Mouse (Mus musculus) neural tube, embryonic 11.5 days (tissue): ENCODE results near the gene R3hdm2. TPM values are rescaled to one million over a fixed set of nuclear protein-coding genes. Genes with fewer than 3 reads are reported as not detected.

Source experiments
- ATAC-seq: fragments of 200-750 bp; cut with Nextera tagmentation; 2 replicates; pipeline ENCODE4 v1.8.0; 2017; ENCODE audit warnings: moderate number of reproducible peaks, mild to moderate bottlenecking, moderate TSS enrichment, moderate library complexity; ENCODE audit not compliant: insufficient read depth, low FRiP score, low TSS enrichment
- DNase-seq: peaks from one replicate; pipeline ENCODE4 v3.0.0-alpha.2; 2015; ENCODE audit warnings: low spot score
- H3K27ac ChIP-seq: fragments of 300-500 bp; sonication (generic); 2 replicates; pipeline ENCODE4 v1.5.1; 2014; ENCODE audit warnings: low read depth, mild to moderate bottlenecking, low read length
- H3K27me3 ChIP-seq: fragments of 300-500 bp; sonication (generic); 2 replicates; pipeline ENCODE4 v1.6.1; 2014; ENCODE audit warnings: mild to moderate bottlenecking, low read length, mixed read lengths; ENCODE audit not compliant: control insufficient read depth, insufficient read depth
- H3K36me3 ChIP-seq: fragments of 300-500 bp; sonication (generic); 2 replicates; pipeline ENCODE4 v1.6.1; 2014; ENCODE audit warnings: mild to moderate bottlenecking, low read length, moderate library complexity, mixed read lengths; ENCODE audit not compliant: control insufficient read depth, insufficient read depth
- H3K4me1 ChIP-seq: fragments of 300-500 bp; sonication (generic); 2 replicates; pipeline ENCODE4 v1.6.1; 2014; ENCODE audit warnings: low read length, mixed read lengths; ENCODE audit not compliant: control insufficient read depth, insufficient read depth
- H3K4me2 ChIP-seq: fragments of 300-500 bp; sonication (generic); 2 replicates; pipeline ENCODE4 v1.6.1; 2014; ENCODE audit warnings: low read depth, mild to moderate bottlenecking, moderate library complexity
- H3K4me3 ChIP-seq: fragments of 300-500 bp; sonication (generic); 2 replicates; pipeline ENCODE4 v1.5.1; 2014; ENCODE audit warnings: low read depth, low read length
- H3K9ac ChIP-seq: fragments of 300-500 bp; sonication (generic); 2 replicates; pipeline ENCODE4 v1.6.1; 2014; ENCODE audit warnings: mild to moderate bottlenecking, low read length
- H3K9me3 ChIP-seq: fragments of 300-500 bp; sonication (generic); 2 replicates; pipeline ENCODE4 v1.6.1; 2016; ENCODE audit warnings: low read length; ENCODE audit not compliant: control insufficient read depth
- WGBS: fragments of 180-500 bp; shearing (Covaris S2); extraction: QIAGEN DNeasy Blood & Tissue Kit; methylation state at CpG from one replicate; pipeline ENCODE4 v1.1.7; 2014; 5-methylcytosine and 5-hydroxymethylcytosine counted together
- polyA plus RNA-seq: library from polyadenylated mRNA; unstranded; fragments of >200 nt; fragmentation: Nextera tagmentation; extraction: Ambion mirVana; gene quantifications from 2 replicates; pipeline ENCODE4 v1.2.1, GENCODE M21; 2014

Gene R3hdm2
- polyA plus RNA-seq, 1 experiment from 2014 or later = 27.4 TPM

DNA sequence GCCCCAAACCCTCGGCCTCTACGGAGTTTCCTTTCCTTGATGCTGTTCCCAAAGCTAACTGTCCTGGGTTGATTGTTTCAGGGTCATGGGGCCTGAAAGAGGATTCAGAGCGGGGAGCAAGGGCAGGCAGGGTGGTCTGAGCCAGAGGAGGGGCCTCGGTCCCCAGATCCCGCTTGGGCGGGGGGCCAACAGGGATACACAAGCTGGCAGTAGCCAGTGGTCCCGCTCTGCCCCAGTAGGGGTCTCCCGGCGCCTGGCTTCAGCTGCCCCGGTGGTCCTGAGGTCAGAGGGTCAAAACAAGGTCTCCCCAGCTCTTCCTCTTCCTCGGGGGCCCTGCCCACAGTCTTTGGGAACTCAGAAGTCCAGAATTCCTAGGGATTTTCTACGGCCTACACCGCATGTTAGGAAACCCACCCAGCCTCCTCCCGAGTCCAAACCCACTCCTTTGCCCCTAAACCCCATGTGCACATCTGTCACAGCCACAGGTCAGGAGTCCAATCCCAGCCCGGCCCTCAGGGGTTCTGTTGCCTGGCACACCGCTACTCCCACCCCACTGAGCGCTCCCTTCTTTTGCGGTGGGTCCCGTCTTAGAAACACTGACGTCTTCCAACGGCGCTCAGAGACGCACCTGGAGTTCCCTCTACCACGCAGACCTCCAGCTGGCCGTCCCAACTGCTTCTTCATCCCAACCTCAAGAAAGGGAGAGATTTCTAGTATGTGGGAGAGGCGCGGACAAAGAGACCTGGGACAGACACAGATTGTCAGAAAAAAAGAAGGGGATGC, 39.4 kb upstream of the R3hdm2 start:
- Histone ChIP-seq H3K27me3 (peaks cover 19% of the 10 kb centered on the region), H3K27ac (0 out of 2 replicates have a peak overlapping the region, but pooled peaks have one; percentile 44), H3K36me3 (no peaks in the 10 kb centered on the region), H3K9me3 (0 out of 2 replicates have a peak, but pooled peaks cover 3% of the 10 kb centered on the region), H3K4me1 (peaks cover 21% of the 10 kb centered on the region), H3K4me3 (peak overlapping the region; percentile 39), H3K4me2 (peak overlapping the region; percentile 75), H3K9ac (peak overlapping the region; percentile 9; the same call in 1 of the 2 replicates)
- WGBS = under 1% methylated on average over 27 of the region's 27 CpGs
- peak; percentile 61 for DNase-seq
- no peak for ATAC-seq

DNA sequence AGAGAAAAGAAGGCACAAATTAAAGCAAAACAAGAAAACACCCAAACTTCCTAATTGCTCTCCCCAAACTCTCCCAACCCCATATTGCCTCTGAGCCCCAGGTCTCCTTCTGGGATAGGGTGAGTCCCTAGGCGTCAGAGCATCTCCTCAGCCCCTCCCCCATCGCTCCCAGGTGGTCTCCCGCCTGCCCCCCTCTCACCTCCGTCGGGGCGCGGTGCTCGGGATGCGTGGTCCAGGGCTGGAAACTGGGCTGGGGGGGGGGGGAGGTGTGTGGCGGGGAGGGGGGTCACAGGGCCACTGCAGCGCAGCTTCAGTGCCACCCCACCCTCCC, 38.8 kb upstream of the R3hdm2 start:
- H3K9me3 ChIP-seq = 0 out of 2 replicates have a peak, but pooled peaks cover 3% of the 10 kb centered on the region
- peak overlapping the region; percentile 39 for H3K4me3 ChIP-seq
- peaks cover 19% of the 10 kb centered on the region for H3K27me3 ChIP-seq
- no peaks in the 10 kb centered on the region for H3K36me3 ChIP-seq
- peaks cover 21% of the 10 kb centered on the region for H3K4me1 ChIP-seq
- WGBS = 0% methylated on average over 7 of the region's 11 CpGs
- H3K4me2 ChIP-seq = peak overlapping the region; percentile 75
- peak overlapping the region; percentile 38 for H3K9ac ChIP-seq
- ATAC-seq (no peak), DNase-seq (peak; percentile 35)
- H3K27ac ChIP-seq = no peak overlapping the region

- 0% methylated on average over 29 of the region's 29 CpGs for WGBS
- Histone ChIP-seq H3K36me3 (no peaks in the 10 kb centered on the region), H3K4me3 (peak within 1 kb of the TSS; percentile 39), H3K27ac (0 out of 2 replicates have a peak within 1 kb of the TSS, but pooled peaks have one; percentile 44), H3K9me3 (0 out of 2 replicates have a peak, but pooled peaks cover 3% of the 10 kb centered on the region), H3K27me3 (peaks cover 19% of the 10 kb centered on the region), H3K4me2 (peak within 1 kb of the TSS; percentile 75), H3K4me1 (peaks cover 21% of the 10 kb centered on the region), H3K9ac (peak within 1 kb of the TSS; percentile 38)
- DNase-seq = peak; percentile 89
- 0 out of 2 replicates have a peak, but pooled peaks have one; percentile 38 for ATAC-seq
These were observed 38.1 kb upstream of the R3hdm2 start, which contains the start of gene Gli1 for GRCm38 (mm10) chr10:127341891-127342639. Gene Gli1 (minus strand): TSS chr10:127341974.

- 80% methylated on average over 3 of the region's 3 CpGs for WGBS
- Histone ChIP-seq H3K36me3 (no peaks in the 10 kb centered on the region), H3K4me1 (peaks cover 21% of the 10 kb centered on the region), H3K4me3 (no peak overlapping the region), H3K9me3 (0 out of 2 replicates have a peak, but pooled peaks cover 3% of the 10 kb centered on the region), H3K27ac (no peak overlapping the region), H3K4me2 (no peak overlapping the region), H3K27me3 (peaks cover 19% of the 10 kb centered on the region), H3K9ac (no peak overlapping the region)
- DNase-seq (no peak), ATAC-seq (no peak)
These were observed 37.1 kb upstream of the R3hdm2 start for GRCm38 (mm10) chr10:127343029-127343428.

GRCm38 (mm10) chr10:127346173-127346572, 34.0 kb upstream of the R3hdm2 start:
- H3K9ac ChIP-seq = no peak overlapping the region
- H3K4me3 ChIP-seq = no peak overlapping the region
- no peak overlapping the region for H3K27ac ChIP-seq
- no peaks in the 10 kb centered on the region for H3K36me3 ChIP-seq
- H3K9me3 ChIP-seq = 0 out of 2 replicates have a peak, but pooled peaks cover 3% of the 10 kb centered on the region
- peaks cover 6% of the 10 kb centered on the region for H3K4me1 ChIP-seq
- DNase-seq = no peak
- WGBS = 93% methylated on average over 3 of the region's 3 CpGs
- ATAC-seq = no peak
- H3K4me2 ChIP-seq = no peak overlapping the region
- H3K27me3 ChIP-seq = peaks cover 5% of the 10 kb centered on the region; the same call in 1 of the 2 replicates

GRCm38 (mm10) chr10:127348957-127349356, 31.2 kb upstream of the R3hdm2 start:
- Histone ChIP-seq H3K4me3 (no peak overlapping the region), H3K27ac (no peak overlapping the region), H3K4me1 (no peaks in the 10 kb centered on the region), H3K27me3 (no peaks in the 10 kb centered on the region), H3K4me2 (no peak overlapping the region), H3K36me3 (no peaks in the 10 kb centered on the region), H3K9me3 (0 out of 2 replicates have a peak, but pooled peaks cover 3% of the 10 kb centered on the region), H3K9ac (no peak overlapping the region)
- peak; percentile 20 for DNase-seq
- WGBS = 71% methylated on average over 4 of the region's 4 CpGs
- no peak for ATAC-seq

- 83% methylated on average over 8 of the region's 8 CpGs for WGBS
These were observed 30.3 kb upstream of the R3hdm2 start for GRCm38 (mm10) chr10:127349810-127350209.

DNA sequence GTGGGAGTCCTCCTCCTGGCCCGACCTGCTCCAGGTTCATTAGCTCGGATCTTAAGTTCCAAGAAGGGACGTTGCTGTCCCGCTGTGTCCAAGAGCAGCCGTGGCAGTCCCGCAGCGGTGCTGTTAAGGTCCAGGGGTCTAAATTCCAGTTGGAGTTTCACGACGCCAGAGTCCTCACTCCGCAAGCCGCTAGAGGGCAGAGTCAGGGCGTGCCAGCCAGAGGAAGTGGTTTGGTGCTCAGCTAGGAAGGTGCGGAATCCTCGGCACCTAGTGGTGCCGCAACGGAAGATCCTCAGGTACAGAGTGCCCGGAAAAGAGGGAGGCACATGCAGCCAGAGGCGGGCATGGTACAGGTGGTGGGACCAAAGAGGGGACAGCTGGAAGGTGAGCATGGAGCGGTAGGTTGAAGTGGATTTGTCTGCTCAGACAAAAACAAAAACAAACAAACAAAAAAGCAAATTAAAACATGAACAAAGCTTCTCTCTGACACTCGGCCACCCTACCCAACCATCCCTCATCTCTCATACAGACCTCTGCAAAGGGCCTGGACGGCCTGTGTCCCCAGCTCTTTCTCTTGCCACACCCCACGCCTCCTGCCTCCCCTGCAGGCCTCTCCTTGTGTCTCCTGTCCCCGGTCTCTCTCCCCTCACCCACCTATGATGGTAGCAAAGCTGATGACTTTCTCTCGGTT, 29.4 kb upstream of the R3hdm2 start:
- peak overlapping the region; percentile 29 for H3K4me2 ChIP-seq
- no peak overlapping the region for H3K4me3 ChIP-seq
- DNase-seq (peak; percentile 82), ATAC-seq (peak; percentile 68)
- no peak overlapping the region for H3K27ac ChIP-seq
- 16% methylated on average over 24 of the region's 24 CpGs for WGBS
- no peaks in the 10 kb centered on the region for H3K4me1 ChIP-seq
- no peaks in the 10 kb centered on the region for H3K27me3 ChIP-seq
- H3K9me3 ChIP-seq = no peaks in the 10 kb centered on the region
- H3K36me3 ChIP-seq = no peaks in the 10 kb centered on the region
- H3K9ac ChIP-seq = no peak overlapping the region

More at GRCm38 (mm10) chr10:127349810-127350209, 30.3 kb upstream of the R3hdm2 start:
- no peak overlapping the region for H3K4me3 ChIP-seq
- no peaks in the 10 kb centered on the region for H3K27me3 ChIP-seq
- H3K9ac ChIP-seq = no peak overlapping the region
- no peak for DNase-seq
- no peaks in the 10 kb centered on the region for H3K4me1 ChIP-seq
- ATAC-seq = no peak
- H3K4me2 ChIP-seq = no peak overlapping the region
- H3K9me3 ChIP-seq = 0 out of 2 replicates have a peak, but pooled peaks cover 2% of the 10 kb centered on the region
- H3K36me3 ChIP-seq = no peaks in the 10 kb centered on the region
- H3K27ac ChIP-seq = no peak overlapping the region
